Mouse (Mus musculus): Measurements from ENCODE around the gene Creb5.

The Creb5 gene

DNA sequence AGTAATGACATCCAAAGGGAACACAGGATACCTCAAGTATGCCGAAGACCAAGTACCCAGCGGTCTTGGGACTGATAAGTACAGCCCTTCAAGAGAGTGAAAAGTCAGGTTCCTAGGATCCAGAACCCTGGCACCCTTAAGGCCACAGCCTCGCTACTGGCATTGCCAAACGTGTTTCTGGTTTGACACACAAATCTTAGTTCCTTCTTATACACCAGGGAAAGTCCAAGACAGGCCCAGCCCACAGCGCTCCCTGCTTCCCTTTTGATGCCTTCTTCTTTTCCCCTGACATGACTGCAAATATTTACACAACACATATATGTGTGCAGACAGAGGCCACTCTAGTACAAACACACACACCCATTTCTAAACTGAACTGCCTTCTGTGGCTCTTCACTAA lies 423.5 kb downstream of the Creb5 start:
- no peak for DNase-seq

DNA sequence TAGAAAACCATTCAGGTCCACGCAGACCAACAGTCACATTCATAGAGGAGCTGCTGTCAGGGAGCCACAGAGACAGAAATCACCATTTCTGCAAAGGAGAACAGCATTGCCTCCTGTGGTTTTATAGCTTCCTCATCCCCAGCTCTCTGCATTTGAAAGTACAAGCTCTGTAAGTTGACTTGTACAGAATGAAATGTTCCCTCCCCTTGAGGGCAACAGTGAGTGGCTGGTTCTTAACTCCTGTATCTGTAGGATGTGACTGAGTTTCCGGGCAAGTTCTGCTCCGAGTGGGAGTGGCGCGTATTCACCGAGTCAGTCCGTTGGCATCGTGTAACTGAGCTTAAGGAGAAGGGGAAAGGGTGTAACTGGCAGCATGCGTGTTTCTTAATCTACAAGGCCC lies 426.1 kb downstream of the Creb5 start:
- no peak for DNase-seq

DNA sequence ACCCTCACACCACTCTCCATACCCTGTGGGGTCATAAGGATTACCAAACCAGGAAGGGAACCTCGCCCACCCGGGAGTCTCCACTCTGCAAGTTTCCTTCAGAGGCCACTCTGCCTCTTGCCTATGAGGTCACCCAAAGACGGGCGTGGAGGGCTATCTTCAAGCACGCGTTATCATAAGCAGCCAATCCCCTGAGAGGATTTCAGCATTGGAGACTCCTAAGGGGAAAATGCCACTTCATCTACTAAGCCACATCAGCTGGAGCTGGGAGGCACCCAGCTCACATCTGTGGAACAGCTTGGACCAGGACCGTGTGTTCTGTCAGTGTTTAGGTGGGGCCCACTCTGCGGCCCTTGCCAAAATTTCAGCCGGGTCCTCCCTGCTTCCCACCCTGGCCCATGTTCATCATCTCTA lies 427.8 kb downstream of the Creb5 start:
- DNase-seq, result no peak

DNA sequence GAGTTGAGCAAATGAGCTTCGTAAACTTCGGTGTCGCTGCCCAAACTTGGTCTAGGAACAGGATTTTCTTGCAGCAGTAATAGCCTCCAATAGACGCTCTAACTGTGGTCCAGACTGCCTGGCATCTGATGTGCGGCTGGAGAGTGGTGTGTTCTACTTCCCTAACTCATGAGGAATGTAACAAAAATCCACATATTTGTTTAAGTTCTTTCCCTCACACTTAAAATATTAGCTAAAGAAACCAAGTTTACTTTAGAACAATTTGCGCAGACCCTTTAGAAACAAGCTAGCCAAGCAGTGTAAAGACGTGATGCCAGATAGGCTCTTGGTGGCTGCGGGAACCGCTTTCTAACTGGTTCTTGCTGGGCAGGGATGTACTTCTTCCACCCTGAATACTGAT lies 428.9 kb downstream of the Creb5 start:
- no peak for DNase-seq

DNA sequence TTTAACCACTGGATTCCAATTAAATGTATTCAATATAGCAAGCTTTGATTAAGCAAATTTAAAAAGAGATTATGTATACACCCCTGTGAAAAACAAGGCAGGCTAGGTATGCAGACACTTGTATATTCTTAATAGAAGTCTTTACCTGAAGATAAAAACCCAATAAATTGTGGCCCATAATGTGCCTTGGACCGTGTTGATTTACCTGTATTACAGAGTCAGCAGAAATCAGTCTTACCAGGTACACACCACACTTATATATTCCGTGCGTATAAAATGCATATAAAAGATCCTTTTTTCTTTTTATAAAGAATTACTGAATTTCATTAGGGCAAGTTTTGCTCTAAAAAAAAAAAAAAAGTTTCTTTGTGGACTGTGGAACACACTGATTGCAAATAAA lies 432.9 kb downstream of the Creb5 start:
- DNase-seq, result no peak

DNA sequence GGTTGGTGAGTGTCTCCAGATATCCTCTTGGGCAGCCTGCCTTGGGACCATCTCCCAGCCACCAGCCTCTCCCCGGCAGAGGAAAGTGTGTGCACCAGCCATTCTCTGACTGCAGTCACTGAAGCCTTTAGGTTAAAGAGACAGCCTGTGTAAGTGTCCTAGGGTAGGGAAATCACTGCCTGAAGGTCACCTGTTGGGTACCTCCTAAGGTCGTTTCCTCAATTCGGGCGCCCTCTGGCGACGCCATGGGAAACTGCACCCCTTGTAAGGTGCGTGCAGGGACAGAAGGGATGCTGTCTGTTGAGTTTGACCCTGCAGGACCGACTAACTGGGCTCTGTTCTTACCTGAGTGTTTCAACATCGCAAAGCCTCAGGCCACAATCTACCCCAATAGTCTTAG lies 434.5 kb downstream of the Creb5 start:
- DNase-seq, result peak; percentile 73

DNA sequence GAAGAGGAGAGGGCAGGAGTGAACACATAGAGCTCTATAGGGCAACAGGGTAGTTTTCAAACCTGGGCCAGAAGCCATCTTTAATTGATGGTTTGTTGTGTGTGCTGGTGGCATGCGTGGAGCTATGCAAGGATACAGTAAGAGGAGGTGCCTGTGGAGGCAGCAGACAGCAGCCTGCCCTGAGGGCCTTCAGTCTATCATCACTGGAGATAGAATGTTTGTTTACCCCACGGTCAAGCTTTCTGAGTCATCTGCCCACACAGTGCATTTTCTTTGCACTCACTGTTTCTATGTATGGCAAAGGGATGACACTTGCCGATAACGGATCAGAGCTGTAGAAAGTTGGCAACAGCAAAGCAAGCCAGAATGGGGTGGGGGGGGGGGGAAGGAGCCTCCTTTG lies 435.6 kb downstream of the Creb5 start:
- no peak for DNase-seq

DNA sequence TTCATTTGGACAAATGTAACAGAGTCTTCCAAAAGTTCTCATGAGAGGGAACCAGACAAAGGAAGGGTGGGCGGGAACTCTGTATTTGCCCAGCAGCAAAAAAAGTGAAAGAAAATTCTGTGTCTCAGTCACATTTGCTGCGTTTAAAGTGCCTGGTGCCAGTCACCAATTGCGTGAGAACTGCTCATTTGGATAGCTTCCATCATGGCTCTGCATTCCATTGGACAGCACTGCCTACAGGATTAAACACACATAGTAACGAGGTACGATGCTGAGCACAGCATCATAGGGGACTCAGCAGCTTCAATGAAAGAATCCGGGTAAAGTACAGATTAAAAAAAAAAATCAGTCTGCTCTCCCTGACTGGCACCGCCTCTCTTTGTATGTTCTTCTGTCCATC lies 443.4 kb downstream of the Creb5 start:
- no peak for DNase-seq

DNA sequence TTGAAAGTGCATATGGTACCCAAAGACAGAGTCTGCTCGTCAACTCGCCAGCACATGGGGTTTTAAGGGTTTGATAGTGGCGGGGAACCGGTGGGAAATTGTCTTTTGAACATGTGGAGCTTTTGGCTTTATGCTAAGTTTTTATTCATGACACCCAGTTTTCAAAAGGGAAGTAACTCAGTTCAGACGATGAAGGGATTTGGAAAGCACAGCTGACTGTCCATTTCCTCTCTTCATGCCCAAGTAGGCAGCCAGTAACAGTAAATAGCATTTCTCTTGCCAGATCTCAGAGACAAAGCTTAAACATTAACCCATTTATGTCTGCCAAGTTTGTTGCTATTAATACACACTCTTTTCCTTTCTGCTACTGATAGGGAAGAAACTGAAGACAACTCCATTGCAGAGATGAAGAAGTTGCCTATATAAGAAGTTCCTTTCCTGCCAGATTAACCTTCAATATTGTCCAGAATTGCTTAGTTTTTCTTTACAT lies 444.0 kb downstream of the Creb5 start:
- DNase-seq, result no peak

DNA sequence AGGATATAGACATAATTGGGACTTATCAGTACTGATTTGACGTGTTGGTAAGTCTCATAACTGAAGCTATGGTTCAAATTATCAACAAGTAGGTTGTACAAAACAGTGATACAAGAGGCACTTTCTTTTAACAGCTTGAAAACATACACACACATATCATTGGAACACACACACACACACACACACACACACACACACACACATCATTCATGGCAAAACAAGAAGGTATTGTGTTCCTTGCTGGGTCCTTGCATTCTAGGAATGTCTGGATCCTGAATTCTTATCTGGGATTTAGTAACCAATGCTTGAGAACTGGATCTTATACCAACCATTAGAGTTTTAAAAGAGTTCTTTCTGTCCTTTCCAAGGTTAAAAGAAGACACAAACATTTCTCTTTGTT lies 446.5 kb downstream of the Creb5 start:
- no peak for DNase-seq

DNA sequence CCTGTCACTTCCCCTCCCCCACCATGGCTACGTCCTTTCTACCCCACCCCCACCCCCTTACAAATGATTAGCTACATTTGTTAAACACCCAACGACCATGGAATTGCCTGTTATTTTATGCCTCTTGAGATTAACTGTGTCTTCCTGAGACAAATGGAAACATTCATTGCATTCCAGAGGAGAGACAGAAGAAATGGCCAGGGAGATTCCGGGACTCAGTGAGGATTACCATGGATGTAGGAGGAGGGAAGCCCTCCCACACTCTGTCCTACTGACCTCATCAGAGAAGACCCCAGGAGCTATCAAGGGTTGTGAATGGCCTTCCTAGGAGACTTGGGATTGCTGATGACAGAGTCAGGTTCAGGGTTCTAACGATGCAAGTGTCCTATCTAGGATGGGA lies 446.9 kb downstream of the Creb5 start:
- no peak for DNase-seq

DNA sequence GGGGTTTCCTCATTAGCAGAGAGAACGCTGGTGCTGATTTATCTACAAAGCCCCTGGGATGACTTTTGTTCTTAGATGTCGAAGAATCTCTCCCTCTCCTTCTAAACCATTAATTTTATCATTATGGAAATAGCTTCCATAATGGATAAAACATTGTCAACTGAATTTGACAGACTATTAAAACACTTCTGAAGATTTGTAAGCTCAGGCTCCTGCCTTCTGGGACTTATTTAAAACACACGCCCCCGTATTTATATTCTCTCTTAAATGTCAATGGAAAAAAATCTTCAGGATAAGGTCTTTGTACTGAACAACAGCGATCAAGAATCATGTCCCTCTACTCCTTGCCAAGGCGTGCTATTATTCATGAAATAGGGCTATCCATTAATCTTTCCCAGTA lies 448.6 kb downstream of the Creb5 start:
- no peak for DNase-seq

DNA sequence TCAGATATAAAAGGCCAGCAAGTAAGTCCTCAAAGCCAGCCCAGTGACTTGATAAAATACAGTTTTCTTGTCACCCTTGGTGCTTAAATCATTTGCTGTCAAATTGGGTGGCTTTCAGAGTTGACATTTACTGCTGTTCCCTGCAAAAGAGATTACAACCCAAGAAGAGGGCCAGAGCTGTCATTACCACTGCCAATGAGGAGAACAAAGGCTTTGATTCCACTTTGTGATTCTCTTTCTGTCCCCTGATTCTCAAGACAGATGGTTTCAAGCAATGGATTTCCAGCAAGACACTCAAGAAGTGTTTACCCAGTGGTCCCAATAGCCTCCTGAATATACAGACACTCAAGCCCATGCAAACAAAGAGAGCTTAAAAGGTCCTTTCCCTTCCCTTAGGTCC lies 451.1 kb downstream of the Creb5 start:
- no peak for DNase-seq

DNA sequence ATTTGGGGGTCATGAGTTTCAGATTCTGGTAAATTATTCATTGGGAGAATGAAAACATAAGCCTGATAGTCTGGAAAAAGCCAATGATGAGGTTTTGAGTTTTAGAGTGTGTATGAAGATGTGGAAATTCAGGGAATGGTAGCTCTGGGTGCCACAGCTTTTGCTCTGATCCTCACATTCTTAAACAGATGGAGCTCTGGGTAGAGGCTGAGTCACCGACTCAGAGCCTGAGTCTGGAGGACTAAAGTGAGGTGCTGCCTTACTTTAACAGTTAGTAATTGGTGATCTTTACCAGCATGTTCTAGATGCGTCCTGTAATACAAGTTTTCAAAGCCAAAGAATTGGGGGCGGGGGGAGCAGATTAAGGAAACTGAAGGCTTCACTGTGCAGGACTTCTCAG lies 454.2 kb downstream of the Creb5 start:
- no peak for DNase-seq
